Mouse (Mus musculus) lung, embryonic 16.5 days (tissue): Measurements from ENCODE around the gene Megf8. TPM values are rescaled to one million over a fixed set of nuclear protein-coding genes. Genes with fewer than 3 reads are reported as not detected.
"Not testable (repeated sequence)": the region's sequence is repeated elsewhere in the genome, so short reads cannot be mapped to it uniquely, and the experiment has no call there.

Source experiments
- ATAC-seq: fragments of 200-750 bp; cut with Nextera tagmentation; 2 replicates; pipeline ENCODE4 v1.8.0; 2017; ENCODE audit warnings: low read depth, mild to moderate bottlenecking, moderate library complexity
- H3K27ac ChIP-seq: fragments of 300-500 bp; sonication (generic); 2 replicates; pipeline ENCODE4 v1.5.1; 2014; ENCODE audit warnings: mild to moderate bottlenecking, control low read depth, low read length
- H3K27me3 ChIP-seq: fragments of 300-500 bp; sonication (generic); 2 replicates; pipeline ENCODE4 v1.6.1; 2014; ENCODE audit warnings: low read depth, low read length, mixed read lengths; ENCODE audit not compliant: control insufficient read depth, insufficient read depth
- H3K36me3 ChIP-seq: fragments of 300-500 bp; sonication (generic); 2 replicates; pipeline ENCODE4 v1.6.1; 2014; ENCODE audit warnings: low read length; ENCODE audit not compliant: control insufficient read depth, insufficient read depth
- H3K4me1 ChIP-seq: fragments of 300-500 bp; sonication (generic); replicated peaks from 2 replicates; pipeline ENCODE4 v1.6.1; 2014; ENCODE audit warnings: low read length, mixed read lengths; ENCODE audit not compliant: control insufficient read depth, insufficient read depth
- H3K4me2 ChIP-seq: fragments of 300-500 bp; sonication (generic); 2 replicates; pipeline ENCODE4 v1.6.1; 2014; ENCODE audit warnings: low read depth, low read length, control low read depth
- H3K4me3 ChIP-seq: fragments of 300-500 bp; sonication (generic); 2 replicates; pipeline ENCODE4 v1.5.1; 2014; ENCODE audit warnings: mild to moderate bottlenecking, low read length, control low read depth
- H3K9ac ChIP-seq: fragments of 300-500 bp; sonication (generic); 2 replicates; pipeline ENCODE4 v1.6.1; 2014; ENCODE audit warnings: low read length, control low read depth
- H3K9me3 ChIP-seq: fragments of 300-500 bp; sonication (generic); 2 replicates; pipeline ENCODE4 v1.6.1; 2016; ENCODE audit warnings: low read length; ENCODE audit not compliant: control insufficient read depth
- WGBS: fragments of 180-500 bp; shearing (Covaris S2); extraction: QIAGEN DNeasy Blood & Tissue Kit; methylation state at CpG from one replicate; pipeline ENCODE4 v1.1.7; 2014; 5-methylcytosine and 5-hydroxymethylcytosine counted together
- polyA plus RNA-seq: library from polyadenylated mRNA; unstranded; fragments of >200 nt; fragmentation: Nextera tagmentation; extraction: Ambion mirVana; gene quantifications from 2 replicates; pipeline ENCODE4 v1.2.1, GENCODE M21; 2015

Gene Megf8
- polyA plus RNA-seq, 1 experiment from 2014 or later, result 12.1 TPM

DNA sequence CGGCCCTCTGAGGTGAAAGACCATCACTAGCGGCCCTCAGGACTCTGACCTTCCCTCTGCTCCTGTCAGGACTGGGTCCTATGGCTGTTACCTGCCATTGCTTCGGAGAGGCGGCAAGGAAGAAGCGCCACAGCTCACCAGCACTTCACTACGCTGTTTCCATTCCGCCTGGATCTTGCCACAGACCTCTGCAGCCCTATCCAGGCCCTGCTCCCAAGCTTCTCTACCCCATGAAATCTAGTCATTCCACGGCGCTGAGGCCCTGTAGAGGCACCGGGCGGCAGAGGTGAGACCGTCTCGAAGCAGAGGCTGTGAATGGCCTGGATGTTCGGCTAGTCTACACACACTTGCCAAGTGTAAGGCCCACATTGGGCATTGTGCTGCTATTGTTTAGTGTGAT lies 79.7 kb downstream of the Megf8 start:
- Histone ChIP-seq H3K4me2 (peak overlapping the region; percentile 64; the same call in 1 of the 2 replicates), H3K36me3 (no peaks in the 10 kb centered on the region), H3K9me3 (no peaks in the 10 kb centered on the region), H3K27ac (no peak overlapping the region), H3K27me3 (no peaks in the 10 kb centered on the region), H3K9ac (no peak overlapping the region; the same call in 1 of the 2 replicates), H3K4me1 (peaks cover 15% of the 10 kb centered on the region), H3K4me3 (no peak overlapping the region)
- peak; percentile 2; the same call in 1 of the 2 replicates for ATAC-seq
- WGBS, result 88% methylated on average over 14 of the region's 14 CpGs

DNA sequence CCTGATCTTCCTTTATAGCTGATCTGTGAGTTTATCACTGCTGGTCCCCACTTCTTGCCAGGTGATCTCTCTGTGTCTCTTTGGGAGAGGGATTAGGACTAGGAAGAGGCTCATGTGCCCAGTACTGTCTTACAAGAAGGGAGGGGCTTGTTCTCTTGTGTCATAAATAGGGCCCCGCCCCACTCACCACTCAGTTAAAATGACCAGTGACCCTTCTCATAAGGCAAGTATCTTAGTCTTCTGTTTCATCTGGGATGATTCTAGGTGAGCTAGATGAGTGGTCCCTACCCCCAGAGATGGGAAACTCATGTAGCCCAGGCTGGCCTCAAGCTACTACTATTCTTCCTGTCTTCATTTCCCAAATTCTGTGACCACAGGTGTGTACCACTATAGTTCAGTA lies 81.6 kb downstream of the Megf8 start, which contains the start of gene Lipe:
Lipe (minus strand) TSS at position 101 of the 400 bp plus-strand sequence.
- H3K27ac ChIP-seq, result no peak within 1 kb of the TSS
- H3K36me3 ChIP-seq, result no peaks in the 10 kb centered on the region
- H3K9me3 ChIP-seq, result no peaks in the 10 kb centered on the region
- no peaks in the 10 kb centered on the region for H3K27me3 ChIP-seq
- H3K4me2 ChIP-seq, result no peak within 1 kb of the TSS
- no peak within 1 kb of the TSS for H3K4me3 ChIP-seq
- no peak for ATAC-seq
- H3K4me1 ChIP-seq, result peaks cover 15% of the 10 kb centered on the region
- no peak within 1 kb of the TSS for H3K9ac ChIP-seq
- 82% methylated on average over 1 of the region's 1 CpGs for WGBS

DNA sequence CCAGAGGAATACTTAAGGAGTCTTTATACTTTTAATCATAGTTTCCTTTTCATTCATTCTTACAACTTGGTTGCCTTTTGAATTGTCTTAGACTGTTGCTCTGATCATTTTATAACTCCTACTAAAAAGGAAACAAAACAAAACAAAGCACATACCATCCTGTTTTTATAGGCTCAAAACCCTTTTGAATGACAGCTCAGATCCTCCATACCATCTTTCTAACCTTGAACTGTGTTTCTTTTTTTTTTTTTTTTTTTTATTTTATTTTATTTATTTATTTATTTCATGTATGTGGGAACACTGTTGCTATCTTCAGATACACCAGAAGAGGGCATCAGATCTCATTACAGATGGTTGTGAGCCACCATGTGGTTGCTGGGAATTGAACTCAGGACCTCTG lies 82.1 kb downstream of the Megf8 start:
- not testable (repeated sequence) for H3K27ac ChIP-seq, H3K9ac ChIP-seq, H3K4me3 ChIP-seq, ATAC-seq, H3K36me3 ChIP-seq, H3K27me3 ChIP-seq, H3K4me2 ChIP-seq, H3K9me3 ChIP-seq
- H3K4me1 ChIP-seq, result peaks cover 12% of the 10 kb centered on the region

DNA sequence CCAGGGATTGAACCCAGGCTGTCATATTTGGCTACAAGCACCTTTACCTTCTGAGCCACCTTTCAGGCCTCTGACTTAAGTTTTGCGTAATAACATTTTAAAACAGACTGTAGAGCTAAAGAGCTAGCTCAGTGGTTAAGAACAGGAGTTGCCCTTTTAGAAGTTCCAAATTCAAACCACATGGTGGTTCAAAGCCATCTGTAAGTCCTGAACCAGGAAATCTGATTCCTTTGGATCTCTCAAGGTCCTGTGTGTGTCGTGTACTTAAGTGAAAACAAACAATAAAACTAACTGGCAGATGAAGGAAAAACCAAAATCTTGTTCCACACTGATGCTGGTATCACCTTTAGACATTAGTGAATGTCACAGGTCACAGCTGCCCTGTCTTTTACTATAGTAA lies 84.6 kb downstream of the Megf8 start:
- 52% methylated on average over 2 of the region's 2 CpGs for WGBS
- ATAC-seq, result no peak

DNA sequence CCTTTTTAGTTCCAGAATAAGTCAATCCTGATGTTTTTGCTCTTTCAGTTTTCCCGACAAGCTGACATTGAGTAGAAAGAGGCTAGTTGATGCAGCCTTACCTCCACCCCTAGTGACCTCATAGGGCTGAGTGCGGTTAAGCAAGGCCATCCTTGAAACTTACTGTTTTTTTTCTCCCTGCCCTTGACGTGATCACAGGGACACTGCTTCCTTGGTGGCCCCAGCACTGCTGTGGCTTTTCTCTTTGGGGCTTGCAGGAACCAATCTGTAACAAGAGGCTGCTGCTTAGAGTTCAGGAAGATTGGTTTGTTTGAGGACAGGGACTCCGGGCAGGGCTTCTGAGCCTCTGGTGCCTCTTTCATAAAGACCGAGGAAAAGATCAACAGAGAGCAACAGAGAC lies 85.0 kb downstream of the Megf8 start:
- no peak for ATAC-seq
- WGBS, result 44% methylated on average over 5 of the region's 5 CpGs
- H3K4me1 ChIP-seq, result no peaks in the 10 kb centered on the region

More for the DNA sequence above, 84.6 kb downstream of the Megf8 start:
- H3K36me3 ChIP-seq, result no peaks in the 10 kb centered on the region
- H3K4me3 ChIP-seq, result no peak overlapping the region
- no peaks in the 10 kb centered on the region for H3K9me3 ChIP-seq
- H3K4me1 ChIP-seq, result no peaks in the 10 kb centered on the region
- no peak overlapping the region for H3K9ac ChIP-seq
- H3K4me2 ChIP-seq, result no peak overlapping the region
- H3K27ac ChIP-seq, result no peak overlapping the region
- no peaks in the 10 kb centered on the region for H3K27me3 ChIP-seq

DNA sequence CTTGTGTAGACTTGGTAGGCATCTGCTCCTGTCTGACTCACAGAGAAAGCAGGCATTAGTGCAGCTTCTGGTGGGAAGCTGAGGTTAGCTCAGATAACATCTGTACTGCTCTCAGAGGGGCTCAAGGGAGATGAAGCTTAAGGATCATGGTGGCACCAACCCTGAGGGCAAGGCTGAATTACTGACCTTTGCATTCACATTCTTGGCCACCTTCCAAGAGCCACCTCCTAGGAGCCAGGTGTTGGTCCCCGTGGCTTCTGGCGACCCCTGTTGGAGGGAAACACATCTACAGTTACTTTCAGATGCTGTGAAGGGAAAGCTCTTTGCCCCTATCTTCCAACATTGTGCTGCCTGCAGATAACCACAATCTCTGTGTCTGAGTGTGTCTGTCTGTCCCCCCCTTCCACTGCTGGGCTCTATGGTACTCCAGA lies 85.7 kb downstream of the Megf8 start:
- ATAC-seq, result 0 out of 2 replicates have a peak, but pooled peaks have one; percentile 26
- no peaks in the 10 kb centered on the region for H3K4me1 ChIP-seq
- H3K4me2 ChIP-seq, result no peak overlapping the region
- H3K36me3 ChIP-seq, result no peaks in the 10 kb centered on the region
- WGBS, result 2% methylated on average over 2 of the region's 2 CpGs
- H3K27ac ChIP-seq, result no peak overlapping the region
- H3K9ac ChIP-seq, result no peak overlapping the region
- H3K27me3 ChIP-seq, result no peaks in the 10 kb centered on the region
- H3K9me3 ChIP-seq, result no peaks in the 10 kb centered on the region
- H3K4me3 ChIP-seq, result no peak overlapping the region

More for the DNA sequence above, 85.0 kb downstream of the Megf8 start:
- Histone ChIP-seq H3K4me3 (no peak overlapping the region), H3K9ac (no peak overlapping the region), H3K27me3 (no peaks in the 10 kb centered on the region), H3K4me2 (no peak overlapping the region), H3K27ac (no peak overlapping the region), H3K9me3 (no peaks in the 10 kb centered on the region), H3K36me3 (no peaks in the 10 kb centered on the region)

DNA sequence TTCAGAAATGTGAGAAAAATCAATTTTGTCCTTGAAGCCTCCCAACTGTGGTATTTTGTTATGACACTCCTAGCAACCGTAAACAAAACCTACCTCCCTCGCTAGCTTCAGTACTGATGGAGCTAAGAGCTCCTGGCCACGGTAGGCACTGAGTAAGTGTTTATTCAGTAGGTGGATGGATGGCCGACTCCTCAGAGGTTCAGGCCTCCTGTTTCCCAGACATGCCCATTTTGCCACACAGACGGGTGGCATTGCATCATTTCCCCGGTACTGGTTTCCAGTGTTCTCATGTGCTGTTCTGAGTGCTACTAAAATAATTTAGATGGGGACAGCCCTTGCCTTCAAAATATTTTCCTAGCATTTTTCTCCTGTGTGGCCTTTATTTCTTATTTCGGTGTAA lies 89.5 kb downstream of the Megf8 start:
- Histone ChIP-seq H3K9ac (no peak overlapping the region), H3K36me3 (no peaks in the 10 kb centered on the region), H3K4me3 (no peak overlapping the region), H3K9me3 (no peaks in the 10 kb centered on the region), H3K27me3 (no peaks in the 10 kb centered on the region), H3K27ac (no peak overlapping the region), H3K4me1 (no peaks in the 10 kb centered on the region), H3K4me2 (no peak overlapping the region)
- ATAC-seq, result no peak
- WGBS, result 61% methylated on average over 7 of the region's 7 CpGs

DNA sequence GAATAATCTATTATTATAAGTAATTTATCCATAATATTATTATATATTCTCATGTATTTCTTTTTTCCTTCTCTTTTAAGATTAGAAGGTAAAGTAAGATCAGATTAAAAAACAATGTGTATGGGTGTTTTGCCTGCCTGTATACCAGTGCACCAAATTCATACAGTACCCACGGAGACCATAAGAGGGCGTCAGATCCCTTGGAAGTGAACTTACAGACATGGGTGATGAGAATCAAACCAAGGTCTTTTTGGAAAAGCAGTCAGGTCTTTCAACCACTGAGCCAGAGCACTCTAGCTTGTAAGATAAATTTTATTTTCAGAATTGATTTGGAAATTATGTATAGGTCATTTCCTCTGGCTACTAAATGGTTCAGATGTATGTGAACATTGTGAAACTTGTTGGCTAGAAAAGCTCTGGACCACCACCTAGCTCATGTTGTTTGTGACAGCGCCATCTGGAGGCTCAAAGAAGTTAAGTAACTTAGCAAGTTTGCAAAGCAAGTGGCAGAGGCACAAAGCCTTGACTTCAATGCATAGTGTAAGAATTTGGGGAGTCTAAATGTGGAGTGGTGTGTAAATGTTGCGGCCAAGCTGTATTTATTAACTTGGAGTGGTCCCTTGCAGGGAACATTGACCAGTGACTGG lies 92.3 kb downstream of the Megf8 start:
- no peaks in the 10 kb centered on the region for H3K4me1 ChIP-seq
- no peaks in the 10 kb centered on the region for H3K9me3 ChIP-seq
- H3K36me3 ChIP-seq, result no peaks in the 10 kb centered on the region
- ATAC-seq, result no peak
- H3K27me3 ChIP-seq, result no peaks in the 10 kb centered on the region
- no peak overlapping the region for H3K9ac ChIP-seq
- H3K4me2 ChIP-seq, result no peak overlapping the region
- no peak overlapping the region for H3K4me3 ChIP-seq
- no peak overlapping the region for H3K27ac ChIP-seq
- 45% methylated on average over 4 of the region's 4 CpGs for WGBS

DNA sequence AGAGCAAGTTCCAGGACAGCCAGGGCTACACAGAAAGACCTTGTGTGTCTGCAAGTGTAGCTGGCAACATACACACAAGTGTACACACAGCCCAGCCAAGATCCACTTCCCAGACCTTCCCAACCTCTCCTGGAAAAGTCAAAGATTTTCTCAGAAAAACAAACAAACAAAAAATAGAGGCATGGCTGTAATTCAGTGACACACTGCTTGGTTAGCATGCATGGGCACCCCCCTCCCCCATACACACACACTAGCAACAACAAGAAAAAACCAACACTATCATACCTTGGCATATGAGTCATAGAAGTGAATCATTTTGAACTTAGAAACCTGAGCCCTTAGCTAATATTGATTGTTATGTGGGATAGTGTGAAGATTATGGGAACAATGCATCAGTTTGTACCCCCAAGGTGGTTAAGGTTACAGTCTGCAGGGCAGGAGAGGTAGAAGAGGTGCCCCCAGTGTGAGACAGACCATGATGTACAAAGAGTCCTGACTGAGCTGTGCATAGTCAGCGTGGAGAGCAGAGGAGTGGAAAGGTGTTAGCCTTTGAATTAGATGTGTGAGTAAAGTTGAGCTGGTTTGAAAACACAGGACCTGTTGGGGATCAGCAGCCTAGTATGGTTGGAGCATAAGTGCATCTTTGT lies 94.1 kb downstream of the Megf8 start:
- Histone ChIP-seq H3K4me2 (no peak overlapping the region), H3K4me1 (no peaks in the 10 kb centered on the region), H3K9ac (no peak overlapping the region), H3K4me3 (no peak overlapping the region), H3K27ac (no peak overlapping the region), H3K36me3 (no peaks in the 10 kb centered on the region), H3K9me3 (no peaks in the 10 kb centered on the region), H3K27me3 (no peaks in the 10 kb centered on the region)
- WGBS, result 52% methylated on average over 1 of the region's 1 CpGs
- ATAC-seq, result no peak
